Mouse (Mus musculus) lung, adult 18-20 months (tissue): ENCODE data around the gene Ppm1n.
A peak's percentile ranks its signal among the peaks of the same experiment; 100 is the strongest.
"Not testable (repeated sequence)": the region's sequence is repeated elsewhere in the genome, so short reads cannot be mapped to it uniquely, and the experiment has no call there.

ENCODE experiments used
- DNase-seq, 2 experiments: peaks; one replicate each; pipeline ENCODE4 v3.0.0; 2022; ENCODE audit warnings: mixed read lengths in 2 of 2

Ppm1n gene

DNA sequence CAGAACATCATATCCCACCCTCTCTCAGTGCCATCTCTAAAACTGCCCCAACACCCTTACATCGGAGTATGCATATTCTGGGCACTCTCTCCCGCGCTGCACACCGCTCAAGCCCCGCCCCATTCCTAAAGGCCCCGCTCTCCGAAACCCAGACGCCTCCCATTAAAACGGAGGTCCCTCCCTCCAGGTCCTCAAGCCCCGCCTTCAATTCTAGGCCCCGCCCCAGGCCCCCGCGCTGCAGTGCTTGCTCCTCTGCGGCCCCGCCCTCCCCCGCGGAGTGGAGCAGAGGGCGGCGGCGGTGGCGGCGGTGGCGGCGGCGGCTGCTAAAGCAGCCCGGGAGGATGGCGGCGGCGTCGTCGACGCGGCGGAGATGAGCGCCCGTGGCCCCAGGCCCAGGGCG is 2.5 kb upstream of the Ppm1n start, which contains the start of gene Rtn2:
Gene Rtn2, plus strand, starts transcription at position 240 of the 400 bp plus-strand sequence.
- peak; percentile 79 to 84 for DNase-seq

GRCm38 (mm10) chr7:19281680-19282304 is 1.9 kb upstream of the Ppm1n start:
- not testable (repeated sequence) for DNase-seq

- no peak for DNase-seq
Measured at GRCm38 (mm10) chr7:19279052-19279451, 812 bp downstream of the Ppm1n start.

- no peak for DNase-seq
Measured at GRCm38 (mm10) chr7:19276253-19276652, 3.6 kb downstream of the Ppm1n start.

GRCm38 (mm10) chr7:19272173-19272764 is 7.6 kb downstream of the Ppm1n start:
- DNase-seq = peak; percentile 84 to 88

DNA sequence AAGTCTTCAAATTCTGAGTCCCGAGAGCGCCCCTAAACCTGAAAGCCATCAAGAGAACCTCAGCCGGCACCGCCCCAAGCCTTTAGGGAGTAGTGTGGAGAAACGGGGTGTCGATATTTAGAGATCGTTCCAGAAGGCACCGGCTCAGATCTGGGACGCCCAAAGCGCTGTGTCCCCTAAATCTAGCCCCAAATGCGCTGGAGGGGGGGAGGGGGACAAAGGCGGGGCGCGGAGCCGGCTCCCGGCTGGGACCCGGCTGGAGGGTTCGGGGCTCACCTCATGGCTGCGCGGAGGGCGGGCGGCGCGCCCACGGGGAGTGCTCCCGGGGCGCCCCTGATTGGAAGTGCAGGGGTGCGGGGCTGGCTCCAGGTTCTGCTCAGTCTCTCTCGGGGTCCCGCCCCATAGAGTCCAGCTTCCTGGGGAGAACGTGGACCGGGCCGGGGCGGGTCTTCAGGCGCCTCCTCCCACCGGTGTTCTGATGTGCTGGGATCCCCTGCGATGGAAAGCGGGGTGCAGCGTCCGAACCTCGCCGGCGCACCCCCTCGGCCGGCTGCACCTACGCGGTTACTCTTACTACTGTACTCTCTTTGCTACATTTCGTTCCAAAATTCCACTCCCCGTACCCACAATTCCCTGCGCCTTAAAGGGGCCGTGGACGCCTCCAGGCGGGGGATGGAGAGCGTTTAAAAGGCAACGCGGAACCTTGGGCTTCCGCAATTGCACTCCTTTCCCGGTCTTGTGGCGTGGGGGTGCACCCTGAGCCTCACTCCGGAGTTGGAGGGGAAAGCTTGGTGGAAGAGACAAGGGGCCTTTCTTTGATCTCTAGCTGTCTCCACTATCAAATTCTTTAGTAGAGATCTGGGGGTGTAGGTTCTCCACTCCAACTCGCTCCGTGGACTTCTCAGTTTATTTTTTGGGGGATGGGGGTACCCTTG is 8.4 kb downstream of the Ppm1n start, which contains the start of gene Vasp:
Gene Vasp, minus strand, starts transcription at position 580 of the 935 bp plus-strand sequence.
- DNase-seq = peak; percentile 91

GRCm38 (mm10) chr7:19270509-19271237 is 9.2 kb downstream of the Ppm1n start:
- peak in 1 of 2 experiments; percentile 47 for DNase-seq

DNA sequence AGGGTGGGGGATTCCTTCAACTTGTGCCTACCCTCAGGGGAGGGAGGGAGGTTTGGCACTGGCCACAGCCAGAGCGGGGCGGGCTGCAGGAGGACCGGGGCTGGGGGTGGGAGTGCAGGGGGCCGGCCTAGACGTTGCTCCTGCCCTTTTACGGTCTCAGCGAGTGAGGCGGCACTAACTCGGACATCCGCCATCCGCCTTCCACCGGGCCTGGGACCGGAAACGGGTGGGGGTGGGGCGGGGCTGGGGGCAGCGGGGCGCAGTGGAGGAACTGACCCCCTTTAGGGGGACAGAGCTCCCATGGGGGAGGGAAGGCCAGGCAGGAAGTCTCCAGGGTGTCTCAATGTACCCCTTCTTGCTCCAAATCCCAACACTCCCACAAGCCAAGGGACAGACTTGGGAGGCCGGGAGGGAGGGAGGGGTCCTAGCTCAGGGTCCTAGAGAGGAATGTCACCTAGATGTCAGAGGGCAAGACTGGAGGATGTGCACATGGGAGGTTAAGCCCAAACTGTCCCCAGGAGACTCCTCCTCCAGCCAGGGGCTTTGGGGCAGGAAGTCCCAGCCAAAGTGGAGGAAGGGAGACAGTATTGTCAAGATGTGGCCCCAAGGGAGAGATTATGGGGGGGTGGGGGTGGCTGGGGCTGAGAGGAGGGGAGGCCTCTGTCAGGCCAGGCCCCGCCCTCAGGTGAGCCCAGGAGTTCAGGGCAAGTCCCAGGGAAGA is 10.0 kb downstream of the Ppm1n start:
- peak; percentile 78 to 86 for DNase-seq

DNA sequence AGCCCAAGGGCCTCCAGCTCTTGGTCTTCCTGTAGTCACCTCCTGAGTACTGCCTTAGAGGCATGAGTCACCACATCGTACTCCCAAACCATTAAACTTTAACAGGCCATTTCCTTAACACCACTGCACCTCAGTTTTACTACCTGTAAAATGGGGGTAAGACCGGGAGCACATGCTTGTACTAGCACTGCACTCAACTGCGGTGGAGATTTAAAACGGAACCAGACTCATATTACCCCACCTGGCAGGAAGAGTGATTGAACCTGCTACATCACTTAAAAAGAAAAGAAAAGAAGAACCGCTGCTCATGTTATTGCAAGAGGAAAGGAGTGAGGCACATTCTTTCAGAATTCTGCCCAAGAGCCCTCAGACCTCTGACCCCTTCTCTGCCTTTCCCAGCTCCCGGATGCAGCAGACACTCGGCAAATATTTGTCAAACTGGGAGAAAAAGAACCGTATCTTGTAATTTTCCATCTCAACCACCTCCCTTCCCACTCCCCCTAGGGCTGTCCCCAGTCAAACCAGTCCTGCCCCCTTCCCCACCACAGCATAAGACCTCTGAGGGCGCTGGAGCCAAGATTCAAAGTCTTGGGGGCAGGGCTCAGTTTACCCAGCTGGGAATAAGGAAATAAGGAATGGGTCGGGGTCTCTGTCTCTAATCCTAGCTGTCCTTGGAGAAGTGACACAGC is 10.7 kb downstream of the Ppm1n start:
- DNase-seq = peak; percentile 56 to 70

GRCm38 (mm10) chr7:19267051-19267450 is 12.8 kb downstream of the Ppm1n start:
- peak; percentile 57 to 70 for DNase-seq

DNA sequence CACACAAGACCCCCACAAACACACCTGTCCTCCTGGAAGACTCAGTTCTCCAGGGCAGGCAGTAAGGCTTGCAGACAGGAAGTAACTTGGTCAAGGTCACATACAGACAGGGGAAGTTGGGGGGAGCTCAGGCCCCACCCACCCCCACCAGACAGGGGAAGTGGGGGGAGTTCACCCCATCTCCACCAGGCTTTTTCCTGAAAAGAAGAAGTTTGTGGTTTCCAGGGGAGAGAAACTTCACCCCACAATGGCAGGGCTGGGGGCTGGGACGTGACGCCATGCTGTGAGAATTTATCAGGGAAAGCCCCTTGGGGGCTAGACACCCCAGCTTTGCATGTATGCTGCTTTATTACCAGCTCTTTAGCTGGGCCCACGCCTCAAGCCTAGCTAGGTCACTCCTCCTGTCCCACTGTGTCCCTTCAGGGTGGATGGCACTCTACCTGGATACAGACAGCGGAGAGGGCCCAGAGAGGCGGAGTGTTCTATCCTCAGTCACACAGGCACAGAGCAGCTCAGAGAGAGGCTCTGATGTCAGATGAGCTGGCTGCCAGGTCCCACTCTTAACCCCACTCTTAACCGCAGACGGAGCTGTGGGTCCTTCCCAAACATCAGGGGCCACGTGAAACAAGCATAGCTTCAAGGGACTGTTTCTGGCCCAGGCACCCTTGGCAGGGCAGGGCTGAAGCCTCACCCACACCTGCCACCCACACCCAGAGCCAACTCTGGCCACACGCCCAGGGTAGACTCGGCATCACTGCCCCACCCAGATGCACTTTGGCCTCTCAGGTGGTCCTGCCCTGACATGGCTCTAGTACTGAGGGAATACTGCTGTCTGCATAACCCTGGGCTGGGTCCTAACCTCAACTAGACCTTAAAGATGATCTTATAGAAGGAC is 13.7 kb downstream of the Ppm1n start:
- peak; percentile 67 to 70 for DNase-seq

DNA sequence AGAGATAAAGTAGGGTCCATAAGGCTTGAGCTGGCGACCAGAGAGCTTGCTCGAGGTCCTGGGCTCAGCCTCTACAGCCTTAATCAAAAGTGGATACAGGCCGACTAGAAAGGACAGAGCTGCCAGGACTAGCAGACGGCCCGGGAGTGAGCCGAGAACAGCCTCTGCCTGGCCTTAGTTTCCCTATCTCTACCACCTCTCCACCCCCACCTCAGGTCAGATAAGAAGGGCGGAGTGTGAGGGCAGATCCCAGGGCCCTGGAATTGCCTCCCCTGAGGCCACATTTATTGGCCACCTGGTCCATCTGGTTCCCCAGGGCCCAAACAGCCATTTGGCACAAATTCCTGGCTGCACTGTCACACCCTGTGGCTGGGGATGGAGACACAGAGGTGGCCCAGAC is 14.7 kb downstream of the Ppm1n start:
- DNase-seq = no peak

- peak in 1 of 2 experiments; percentile 27 for DNase-seq
Measured at GRCm38 (mm10) chr7:19258336-19258735, 21.5 kb downstream of the Ppm1n start.

DNA sequence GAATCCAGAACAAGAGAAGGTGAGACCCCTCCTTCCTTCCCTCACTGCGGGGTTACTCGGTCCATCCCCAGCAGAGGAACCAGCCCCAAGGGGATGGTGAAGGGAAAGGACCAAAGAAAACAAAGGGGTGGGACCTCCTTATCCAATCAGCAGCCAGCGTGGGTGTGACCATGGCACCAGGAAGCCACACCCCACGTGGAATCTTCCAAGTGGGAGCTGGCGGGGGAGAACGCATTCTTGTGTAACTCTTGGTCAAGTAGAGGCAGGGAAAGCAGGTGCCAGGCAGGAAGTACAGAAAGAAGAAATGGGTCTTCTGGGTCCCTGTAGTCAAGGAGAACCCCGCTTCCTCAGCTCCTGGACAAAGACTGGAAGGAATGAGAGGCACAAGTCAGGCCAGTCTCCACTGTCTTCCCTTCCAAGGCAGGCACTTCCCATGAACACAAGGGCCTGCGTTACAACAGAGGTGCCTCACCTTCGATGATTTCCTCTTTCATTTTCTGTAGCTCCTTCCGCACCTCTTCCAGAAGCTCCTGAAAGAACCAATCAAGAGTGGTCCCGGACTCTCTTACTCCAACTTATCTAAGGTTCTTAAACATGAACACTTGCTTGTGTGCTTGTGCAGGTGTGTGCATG is 22.4 kb downstream of the Ppm1n start:
- peak; percentile 90 to 93 for DNase-seq

GRCm38 (mm10) chr7:19256567-19256966 is 23.3 kb downstream of the Ppm1n start:
- DNase-seq = no peak

- DNase-seq = no peak
Measured at GRCm38 (mm10) chr7:19255395-19255794, 24.5 kb downstream of the Ppm1n start.

DNA sequence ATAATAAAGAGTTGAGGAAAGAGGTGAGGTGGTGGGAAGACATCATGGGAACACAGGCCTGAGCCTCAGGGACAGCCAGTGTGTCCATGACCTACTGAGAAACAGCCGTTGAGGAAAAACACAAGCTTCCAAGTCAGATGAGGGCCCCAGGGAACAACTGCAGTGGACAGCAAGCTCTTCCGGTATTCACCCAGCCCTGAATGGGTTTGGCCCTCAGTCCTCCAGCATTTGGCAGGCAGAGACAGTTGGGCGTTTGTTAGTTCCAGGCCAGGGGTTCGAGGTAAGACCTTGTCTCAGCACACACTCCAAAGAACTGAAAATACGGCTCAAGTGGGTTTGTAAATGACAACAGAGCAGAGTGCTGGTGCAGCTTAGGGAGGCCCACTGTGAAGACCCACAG is 26.4 kb downstream of the Ppm1n start:
- no peak for DNase-seq

DNA sequence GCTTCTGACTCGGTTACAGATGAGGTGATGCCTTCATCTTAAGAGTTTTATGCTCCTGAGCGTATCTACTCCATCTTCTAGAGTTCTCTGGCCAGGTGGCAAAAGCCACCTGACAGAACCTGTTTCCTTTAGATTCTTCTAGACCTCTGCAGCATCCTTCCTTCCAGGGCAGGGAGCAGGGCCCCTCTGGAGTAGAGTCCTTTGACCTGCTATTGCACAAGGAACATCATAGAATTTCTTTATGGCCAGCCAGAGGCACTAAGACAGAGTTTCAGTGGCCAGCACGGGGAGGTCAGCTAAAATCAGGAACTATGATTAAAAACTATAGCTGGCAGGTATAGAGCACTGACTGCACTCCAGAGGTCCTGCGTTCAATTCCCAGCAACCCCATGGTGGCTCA is 27.8 kb downstream of the Ppm1n start:
- DNase-seq = no peak

DNA sequence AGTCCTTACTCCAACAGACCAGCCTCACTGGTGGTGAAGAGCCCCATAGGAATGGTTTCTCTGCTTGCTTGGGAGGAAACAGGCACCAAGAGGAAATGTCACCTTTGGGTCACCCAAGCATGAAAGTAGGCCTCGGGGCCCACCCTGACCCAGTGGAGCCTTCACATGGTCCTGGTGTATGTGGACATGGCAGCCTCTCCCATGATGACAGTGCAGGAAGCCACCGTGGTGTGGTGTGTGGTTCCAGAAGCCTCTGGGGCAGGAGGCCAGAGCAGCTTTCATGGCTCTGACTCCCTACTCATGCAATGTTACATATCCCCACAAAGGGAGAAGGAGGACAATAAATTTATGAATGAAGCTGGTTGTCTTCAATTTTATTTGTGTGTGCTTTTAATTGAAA is 32.4 kb downstream of the Ppm1n start:
- DNase-seq = no peak

- no peak for DNase-seq
Measured at GRCm38 (mm10) chr7:19246855-19247254, 33.0 kb downstream of the Ppm1n start.
